Mouse (Mus musculus): ENCODE measurements around the gene Jup. TPM values are rescaled to one million over a fixed set of nuclear protein-coding genes. Genes with fewer than 3 reads are reported as not detected.

Jup gene
- polyA plus RNA-seq (2012; rRNA removed) = 11.3 and 13.5 TPM in 2 replicates

DNA sequence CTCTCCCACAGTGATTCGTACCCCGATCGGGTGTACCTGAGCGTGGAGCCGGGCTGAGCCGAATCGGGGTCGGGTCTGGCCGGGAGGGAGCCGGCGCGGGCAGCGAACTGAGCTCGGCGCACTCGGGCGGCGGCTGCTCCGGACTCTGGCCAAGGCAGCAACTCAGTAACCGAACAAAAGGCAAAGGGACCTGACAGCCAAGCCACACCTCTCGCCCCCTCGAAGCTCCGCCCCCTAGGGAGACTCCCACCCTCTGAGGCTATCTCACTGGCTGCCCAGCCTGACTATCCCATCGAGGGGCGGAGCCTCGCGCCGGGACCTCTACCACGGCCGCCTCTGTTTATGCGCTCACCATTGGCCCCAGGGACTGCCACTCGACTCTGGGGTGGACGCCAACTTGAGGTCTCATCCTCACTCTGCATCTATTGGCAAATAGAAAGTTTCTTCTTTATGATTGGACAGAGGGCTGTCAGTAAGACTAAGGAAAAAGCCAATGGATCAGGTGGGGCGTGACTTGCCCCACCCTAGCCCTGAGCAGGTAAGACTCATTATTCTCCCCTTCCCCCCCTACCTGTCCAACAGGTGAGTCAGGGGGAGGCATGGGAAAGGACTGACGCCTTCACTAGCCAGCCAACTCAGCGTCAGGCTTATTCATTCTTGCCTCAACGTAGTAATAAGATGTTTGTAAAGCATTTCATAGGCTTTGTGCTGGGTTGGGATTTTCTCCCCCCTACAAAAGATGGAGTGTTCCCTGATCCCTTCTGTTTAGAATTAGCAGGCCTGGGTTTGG, at the start of gene Jup:
TSS of gene Jup (minus strand) at position 164 of the 790 bp plus-strand sequence.

GRCm38 (mm10) chr11:100441797-100442196, 44.2 kb upstream of the Jup start, which contains the start of the genes Nt5c3b and Klhl10:
Gene Nt5c3b, minus strand, starts transcription at chr11:100441808.
Gene Klhl10, plus strand, starts transcription at chr11:100441917.

DNA sequence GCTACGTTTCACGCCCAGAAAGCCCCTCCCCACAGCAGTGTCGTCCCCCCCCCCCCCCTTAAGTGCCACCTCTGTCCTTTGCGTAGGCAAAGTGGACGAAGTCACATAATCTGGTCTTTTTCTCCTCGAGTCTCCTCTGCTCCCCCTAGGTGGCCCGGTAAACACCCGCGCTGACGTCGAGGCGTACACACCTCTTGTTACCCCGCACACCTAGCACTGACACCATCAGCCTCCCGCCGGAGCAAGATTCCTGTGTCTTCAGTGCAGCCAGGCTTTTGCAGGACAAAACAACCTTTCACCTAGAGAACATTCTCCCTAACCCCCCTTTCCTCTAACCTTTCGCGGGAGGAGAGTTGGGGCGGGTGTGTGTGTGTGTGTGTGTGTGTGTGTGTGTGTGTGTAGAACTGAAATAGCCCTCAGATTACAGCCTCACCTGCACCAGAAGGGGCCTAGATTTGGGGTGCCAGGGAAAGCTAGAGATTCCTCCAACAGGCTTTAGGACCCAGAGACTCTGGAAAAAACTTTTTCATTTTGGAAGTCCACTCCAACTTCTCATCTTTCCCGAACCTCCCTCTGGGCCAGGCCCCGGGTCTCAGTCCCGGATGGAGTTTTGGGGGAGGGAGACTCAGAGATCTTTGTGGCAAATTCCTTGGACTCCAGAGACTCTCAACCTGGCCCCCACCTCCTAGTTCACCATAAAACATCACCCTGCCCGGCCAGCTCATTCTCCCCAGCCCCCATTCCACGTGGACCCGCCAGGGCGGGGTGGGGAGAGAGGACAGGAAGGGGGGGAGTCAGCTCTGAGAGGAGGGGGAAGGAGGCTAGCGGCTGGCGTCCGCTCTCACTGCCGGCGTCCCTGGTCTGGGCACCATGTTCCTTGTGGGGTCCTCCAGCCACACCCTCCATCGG, 17.6 kb upstream of the Jup start, which contains the start of gene Fkbp10:
TSS of gene Fkbp10 (plus strand) at position 784 of the 909 bp plus-strand sequence.

DNA sequence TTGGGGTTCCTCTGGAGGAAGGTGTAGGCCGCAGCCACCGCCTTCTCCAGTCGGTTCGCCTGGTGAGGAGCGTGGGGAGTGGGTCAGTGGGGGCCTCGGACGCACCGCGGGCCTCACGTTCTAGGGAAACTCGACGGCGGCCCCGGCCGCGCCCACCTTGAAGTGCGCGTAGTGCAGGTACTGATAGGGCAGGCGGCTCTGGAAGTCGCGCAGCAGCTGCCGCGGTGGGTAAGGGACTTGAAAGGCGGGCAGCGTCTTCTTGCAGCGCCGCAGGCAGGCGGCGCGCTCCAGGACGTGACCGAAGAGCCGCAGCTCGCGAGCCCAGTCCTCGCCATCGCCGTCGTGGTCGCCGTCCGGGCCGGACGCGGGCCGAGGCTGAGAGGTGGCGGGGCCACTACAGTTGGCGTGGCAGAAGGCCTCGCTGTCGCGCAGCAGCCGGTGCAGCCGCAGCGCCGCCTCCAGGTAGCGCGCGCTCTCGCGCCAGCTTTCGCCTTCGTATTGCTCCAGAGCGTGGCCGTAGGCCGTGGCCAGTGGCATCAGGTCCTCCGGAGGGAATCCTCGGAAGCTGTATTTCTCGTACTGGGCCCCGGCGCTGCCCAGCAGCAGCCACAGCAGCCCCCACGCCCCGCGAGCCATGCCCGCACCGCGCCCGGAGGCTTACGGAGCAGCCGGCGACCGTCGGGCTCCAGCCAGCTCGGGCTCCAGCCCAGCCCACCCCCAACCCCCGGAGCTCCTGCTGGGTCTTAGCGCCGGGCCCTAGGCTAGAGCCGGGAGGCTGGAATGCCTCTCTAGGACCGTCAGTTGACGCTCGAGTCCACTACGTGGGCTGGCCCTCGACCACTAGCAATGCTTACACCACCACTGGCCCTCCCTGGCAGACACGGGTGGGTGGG, 16.7 kb upstream of the Jup start, which contains the start of gene P3h4:
TSS of gene P3h4 (minus strand) at position 816 of the 893 bp plus-strand sequence.

DNA sequence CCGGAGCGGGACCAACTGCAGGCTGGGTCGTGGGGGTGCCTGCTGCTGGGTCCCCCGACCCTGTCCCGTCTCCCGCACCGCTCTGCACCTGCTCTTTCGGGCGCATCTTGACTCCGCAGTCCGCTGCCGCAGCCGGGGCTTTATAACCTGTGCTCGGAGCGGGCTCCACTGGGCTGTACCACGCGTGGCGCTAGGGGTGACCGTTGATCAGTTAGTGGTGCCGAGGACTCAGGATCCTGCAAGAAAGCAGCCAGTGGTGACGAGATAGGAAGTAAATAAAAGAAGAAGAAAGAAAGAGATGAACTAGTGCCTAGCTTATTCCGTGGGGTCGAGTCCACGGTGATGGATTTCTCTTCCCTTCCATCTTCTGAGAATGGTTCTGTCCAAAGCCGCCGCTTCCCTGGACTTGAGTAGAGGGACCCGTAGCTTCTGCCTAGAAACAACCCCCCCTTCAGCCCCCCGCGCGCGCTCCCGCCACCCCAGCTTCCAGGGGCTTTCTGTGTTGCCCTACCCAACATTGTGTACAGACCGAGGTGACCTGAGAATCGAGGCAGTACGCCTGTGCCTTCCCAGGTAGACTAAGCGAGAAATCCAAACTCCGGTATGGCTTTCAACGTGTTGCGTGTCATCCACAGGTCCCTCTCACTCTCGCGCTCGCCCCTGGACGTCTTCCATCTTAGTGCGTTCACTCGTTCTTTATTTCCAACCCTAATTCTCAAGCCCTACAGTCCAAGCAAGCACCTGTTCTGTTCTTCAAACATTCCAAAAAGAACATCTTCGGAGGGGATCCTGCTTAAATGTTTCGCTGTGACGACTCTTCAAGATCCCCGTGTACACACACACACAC, 41.4 kb downstream of the Jup start, which contains the start of gene Hap1:
TSS of gene Hap1 (minus strand) at position 157 of the 847 bp plus-strand sequence.

GRCm38 (mm10) chr11:100333944-100334457, 63.6 kb downstream of the Jup start, which contains the start of gene Gast:
Gene Gast, plus strand, starts transcription at chr11:100334407.

GRCm38 (mm10) chr11:100319492-100320171, 77.9 kb downstream of the Jup start, which contains the start of gene Eif1:
Gene Eif1, plus strand, starts transcription at chr11:100319885.

Other genes with a start within 250 kb of the Jup start
- 7.7 and 10.3 TPM in 2 replicates for gene Krt19, start 249.1 kb downstream of the Jup start, polyA plus RNA-seq (2012; rRNA removed)
- gene Krt9, start 204.5 kb downstream of the Jup start, polyA plus RNA-seq (2012; rRNA removed) = not detected in 2 replicates
- 0.66 and 0.87 TPM in 2 replicates for gene Krt14, start 190.2 kb downstream of the Jup start, polyA plus RNA-seq (2012; rRNA removed)
- not detected in 2 replicates for gene Krt16, start 148.9 kb downstream of the Jup start, polyA plus RNA-seq (2012; rRNA removed)
- gene Krt17, start 136.7 kb downstream of the Jup start, polyA plus RNA-seq (2012; rRNA removed) = 0.17 and 0.23 TPM in 2 replicates
- not detected in 2 replicates for gene Krt42, start 127.9 kb downstream of the Jup start, polyA plus RNA-seq (2012; rRNA removed)
- 204 and 219 TPM in 2 replicates for gene Eif1, start 77.9 kb downstream of the Jup start, polyA plus RNA-seq (2012; rRNA removed)
- gene Gast, start 63.4 kb downstream of the Jup start, polyA plus RNA-seq (2012; rRNA removed) = not detected in 2 replicates
- 1.2 and 1.3 TPM in 2 replicates for gene Hap1, start 41.6 kb downstream of the Jup start, polyA plus RNA-seq (2012; rRNA removed)
- gene P3h4, start 17.1 kb upstream of the Jup start, polyA plus RNA-seq (2012; rRNA removed) = 4.1 and 4.3 TPM in 2 replicates
- 5.2 and 5.6 TPM in 2 replicates for gene Fkbp10, start 17.9 kb upstream of the Jup start, polyA plus RNA-seq (2012; rRNA removed)
- gene Nt5c3b, start 44.0 kb upstream of the Jup start, polyA plus RNA-seq (2012; rRNA removed) = 11.5 and 11.7 TPM in 2 replicates
- 0.07 and 0.09 TPM in 2 replicates for gene Klhl10, start 44.2 kb upstream of the Jup start, polyA plus RNA-seq (2012; rRNA removed)
- gene Klhl11, start 75.0 kb upstream of the Jup start, polyA plus RNA-seq (2012; rRNA removed) = 0.80 and 0.84 TPM in 2 replicates
- gene Acly, start 130.2 kb upstream of the Jup start, polyA plus RNA-seq (2012; rRNA removed) = 62.2 and 100 TPM in 2 replicates
- gene Ttc25, start 147.8 kb upstream of the Jup start, polyA plus RNA-seq (2012; rRNA removed) = 0.05 and 0.06 TPM in 2 replicates
- gene Cnp, start 177.1 kb upstream of the Jup start, polyA plus RNA-seq (2012; rRNA removed) = 9.4 and 11.5 TPM in 2 replicates
- gene Nkiras2, start 221.5 kb upstream of the Jup start, polyA plus RNA-seq (2012; rRNA removed) = 24.7 and 28.6 TPM in 2 replicates
- gene Dnajc7, start 222.4 kb upstream of the Jup start, polyA plus RNA-seq (2012; rRNA removed) = 66.1 and 73.5 TPM in 2 replicates